Mouse (Mus musculus) granulocyte monocyte progenitor cell, adult 5-6 weeks (primary cell): ENCODE measurements around the gene Smarce1. TPM values are rescaled to one million over a fixed set of nuclear protein-coding genes. Genes with fewer than 3 reads are reported as not detected.

Experiments used
- ATAC-seq: replicated peaks from 2 replicates; pipeline ENCODE4 v1.8.0; 2016; ENCODE audit warnings: mild to moderate bottlenecking, moderate TSS enrichment, inconsistent platforms; ENCODE audit not compliant: poor library complexity, severe bottlenecking
- total RNA-seq, 2 experiments: library from RNA; stranded (forward) in 1 of 2; stranded (reverse) in 1 of 2; fragments of 200-712, 200-1000 nt in 1 of 2; fragments of >200 nt in 1 of 2; fragmentation: Nextera tagmentation in 1 of 2; gene quantifications; 2 replicates each; pipeline ENCODE4 v1.2.3; 2014 to 2017

The Smarce1 gene
- total RNA-seq, 2 experiments from 2014 or later = 118 to 293 TPM

DNA sequence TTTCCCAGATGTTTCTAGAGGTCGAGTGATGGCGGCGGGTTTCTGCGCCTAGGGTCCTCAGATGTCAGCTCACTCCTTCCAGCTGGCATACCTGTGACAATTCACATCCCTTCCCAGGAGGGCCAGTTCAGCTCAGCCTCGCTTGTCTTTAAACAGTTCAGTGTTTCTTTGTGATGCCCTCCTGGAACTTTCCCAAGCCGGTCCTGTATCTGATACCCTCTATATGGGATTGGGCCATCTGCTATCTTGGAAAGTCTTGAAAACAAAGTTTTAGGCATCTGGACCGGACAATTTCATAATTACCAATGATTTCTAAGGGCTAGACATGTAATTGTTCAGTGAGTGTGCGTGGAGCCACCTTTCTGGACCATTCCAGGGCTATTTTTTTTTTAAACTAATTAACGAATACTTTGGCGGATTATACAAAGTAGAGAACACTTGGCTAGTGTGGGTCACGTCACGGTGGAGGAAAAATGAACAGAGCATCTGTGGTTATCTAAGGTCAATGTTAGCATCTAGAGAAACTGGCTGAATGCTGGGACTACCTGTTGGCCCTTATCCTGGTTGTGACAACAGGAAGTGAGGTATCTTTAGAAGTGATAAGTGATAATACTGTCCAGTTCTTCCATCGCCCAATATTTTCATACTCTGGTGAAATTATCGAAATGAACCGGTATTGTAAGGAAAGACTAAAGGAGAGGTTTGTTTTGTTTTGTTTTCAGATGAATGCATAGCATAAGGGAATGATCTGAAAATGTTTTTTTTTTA is 416 bp upstream of the Smarce1 start:
- no peak for ATAC-seq

DNA sequence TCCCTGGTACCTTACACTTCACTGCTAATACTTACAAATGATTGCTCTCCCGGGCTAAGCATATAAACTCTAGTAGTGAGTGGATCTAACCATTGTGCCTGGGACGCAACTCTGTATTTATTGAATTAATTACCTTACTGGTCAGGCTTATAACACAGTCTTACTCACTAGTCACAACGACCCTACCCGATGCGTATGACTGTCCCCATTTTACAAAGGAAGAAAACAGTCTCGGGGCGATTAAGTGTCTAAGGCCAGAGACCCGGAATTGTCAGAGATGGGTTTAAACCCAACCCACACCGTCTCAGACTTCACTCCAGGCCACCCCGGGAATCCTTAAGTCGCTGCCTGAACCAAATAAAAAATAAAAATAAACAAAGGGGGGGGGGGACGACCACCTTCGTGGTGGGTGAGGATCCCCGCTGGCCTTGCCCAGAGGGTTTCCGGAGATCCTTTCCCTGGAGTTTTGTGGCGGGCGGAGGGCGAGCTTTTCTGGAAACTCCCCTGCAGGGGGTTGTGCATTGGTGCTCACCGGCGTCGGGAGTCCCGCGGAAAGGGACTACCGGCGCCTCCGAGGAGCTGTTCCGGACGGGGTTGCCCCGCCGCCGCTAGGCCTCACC is 1.1 kb downstream of the Smarce1 start:
- no peak for ATAC-seq

DNA sequence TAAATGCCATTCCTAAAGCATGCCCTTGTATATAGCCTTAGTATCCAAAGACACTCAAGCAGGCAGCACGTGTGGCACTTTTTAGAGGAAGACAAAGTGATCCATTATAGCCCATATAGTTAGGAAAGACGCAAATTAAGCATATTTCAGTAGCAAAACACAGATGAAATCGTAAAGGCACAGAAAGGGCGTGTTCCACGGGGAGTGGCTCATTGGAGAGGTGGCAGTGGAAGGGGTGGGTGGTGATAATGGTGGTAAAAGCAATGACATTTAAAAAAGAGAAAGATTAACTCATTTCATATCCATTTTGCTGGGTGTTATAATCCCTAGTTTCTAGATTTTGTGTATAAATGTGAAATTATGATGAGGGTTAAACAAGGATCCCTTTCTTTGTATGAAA is 4.5 kb downstream of the Smarce1 start:
- no peak for ATAC-seq

DNA sequence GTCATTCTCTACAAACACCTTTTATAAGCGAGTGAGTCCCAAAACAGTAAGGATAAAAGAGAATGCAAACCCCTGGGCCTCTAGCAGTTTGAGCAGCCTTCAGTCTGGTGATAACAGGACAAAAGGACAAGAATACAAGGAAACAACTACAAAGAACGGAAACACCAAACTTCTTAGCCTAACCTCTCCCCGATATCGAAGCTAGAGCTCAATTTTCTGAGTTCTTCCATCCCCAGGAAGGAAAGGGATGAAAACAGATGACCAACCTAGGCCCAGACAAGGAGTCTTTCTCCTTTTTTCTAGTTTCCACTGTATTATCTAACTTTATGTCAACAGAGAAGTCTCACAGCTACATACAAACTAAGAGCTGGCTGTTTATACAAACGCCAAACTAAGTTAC is 7.5 kb downstream of the Smarce1 start:
- ATAC-seq = no peak

DNA sequence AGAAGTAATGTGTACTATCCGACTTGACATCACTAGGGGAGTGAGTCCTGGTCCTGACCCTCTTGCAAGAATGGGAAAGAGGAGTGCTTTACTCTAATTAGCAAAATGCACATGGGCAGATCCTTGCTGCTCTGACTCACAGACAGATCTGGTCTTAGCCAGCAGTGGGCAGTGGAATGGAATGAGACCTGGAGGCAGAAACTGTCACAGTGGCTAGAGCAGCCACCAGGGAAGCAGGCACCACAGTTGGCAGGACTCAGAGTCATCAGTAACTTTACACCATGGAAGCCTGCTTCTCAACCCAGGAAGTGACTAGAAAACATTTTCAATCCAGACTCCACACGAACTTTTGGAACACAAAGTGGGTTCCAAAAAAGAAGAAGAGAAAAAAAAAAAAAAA is 9.0 kb downstream of the Smarce1 start:
- no peak for ATAC-seq

DNA sequence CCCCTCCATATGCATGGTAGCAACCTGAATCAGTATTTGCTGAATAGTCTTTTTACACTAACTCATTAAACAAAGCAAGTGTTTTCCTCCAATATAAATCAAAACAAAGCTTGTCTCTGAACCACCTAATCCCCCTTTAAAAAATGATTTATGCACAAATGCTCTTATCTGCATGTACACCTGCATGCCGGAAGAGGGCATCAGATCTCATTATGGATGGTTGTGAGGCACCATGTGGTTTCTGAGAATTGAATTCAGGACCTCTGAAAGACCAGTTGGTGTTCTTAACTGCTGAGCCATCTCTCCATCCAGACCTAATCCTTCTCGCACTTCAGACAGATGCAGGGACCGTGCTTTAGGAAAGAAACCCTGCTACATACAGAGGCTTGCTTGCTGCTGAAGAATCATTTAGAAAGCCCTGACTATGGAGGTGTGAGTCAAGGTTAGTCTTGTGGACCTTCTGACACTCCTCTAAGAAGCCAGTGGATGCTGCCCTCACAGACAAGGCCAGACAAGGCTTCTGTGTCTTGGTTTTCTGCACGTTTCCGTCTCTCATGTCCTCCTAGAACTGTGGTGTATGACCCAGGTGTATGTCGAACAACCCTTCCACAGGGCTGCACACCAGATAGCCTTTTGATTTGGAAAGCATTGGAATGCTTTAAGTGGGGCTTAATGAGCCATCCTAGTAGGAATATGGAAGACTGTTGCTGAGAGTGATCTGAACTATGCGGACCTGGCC is 13.4 kb downstream of the Smarce1 start:
- ATAC-seq = no peak

DNA sequence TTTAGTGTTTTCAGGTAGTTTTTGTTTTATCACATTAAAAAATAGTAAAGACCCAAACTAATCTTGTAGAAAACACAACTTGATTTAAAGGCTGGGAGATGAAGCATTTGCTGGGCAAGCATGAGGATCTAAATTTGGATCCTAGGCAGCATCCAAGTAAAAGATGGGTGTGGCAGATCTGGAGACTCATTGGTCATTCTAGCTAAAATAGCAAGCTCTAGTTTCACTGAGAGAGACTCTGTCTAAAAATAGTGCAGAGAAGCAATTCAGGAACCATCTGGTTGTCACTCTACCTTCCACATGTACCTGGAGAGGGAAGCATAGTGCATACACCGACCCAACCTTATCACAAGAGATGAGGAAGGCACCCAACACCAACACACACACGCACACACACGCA is 14.6 kb downstream of the Smarce1 start:
- no peak for ATAC-seq

DNA sequence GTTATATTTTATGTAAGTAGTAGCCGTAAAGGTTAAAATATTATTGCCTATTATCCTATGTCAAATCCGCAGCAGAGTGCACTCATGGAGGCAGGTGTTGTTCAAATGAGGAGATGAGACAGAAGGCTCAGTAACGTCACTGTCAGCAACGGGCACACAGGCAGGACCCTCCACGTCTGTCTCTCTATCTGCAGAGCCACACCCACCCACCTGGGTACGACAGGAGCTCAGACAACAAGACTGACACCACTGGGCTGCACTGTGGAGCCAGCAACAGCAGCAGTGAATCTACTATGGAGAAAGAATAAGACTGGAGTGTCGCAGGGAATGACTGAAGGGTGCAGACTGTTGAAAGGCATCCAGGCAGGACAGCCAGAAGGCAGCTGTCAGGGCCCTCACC is 18.1 kb downstream of the Smarce1 start:
- ATAC-seq = no peak

DNA sequence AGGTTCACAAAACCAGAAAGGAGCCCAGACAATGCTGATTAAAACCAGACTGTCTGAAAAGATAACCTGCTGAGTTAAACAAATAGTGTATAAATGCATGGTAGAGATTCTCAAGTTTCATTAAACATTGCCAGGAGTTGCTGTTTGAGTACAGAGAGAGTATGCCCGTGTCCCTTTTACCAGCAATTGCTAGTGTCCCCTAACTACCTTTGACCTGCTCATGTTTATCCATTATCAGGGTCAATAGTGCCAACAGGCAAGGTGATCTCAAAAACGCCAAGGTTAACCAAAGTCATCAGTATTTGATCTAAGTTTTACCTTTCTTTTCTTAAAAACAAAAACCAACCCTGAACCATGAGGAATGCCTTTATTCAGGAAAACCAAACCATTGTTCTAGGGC is 18.9 kb downstream of the Smarce1 start:
- no peak for ATAC-seq

DNA sequence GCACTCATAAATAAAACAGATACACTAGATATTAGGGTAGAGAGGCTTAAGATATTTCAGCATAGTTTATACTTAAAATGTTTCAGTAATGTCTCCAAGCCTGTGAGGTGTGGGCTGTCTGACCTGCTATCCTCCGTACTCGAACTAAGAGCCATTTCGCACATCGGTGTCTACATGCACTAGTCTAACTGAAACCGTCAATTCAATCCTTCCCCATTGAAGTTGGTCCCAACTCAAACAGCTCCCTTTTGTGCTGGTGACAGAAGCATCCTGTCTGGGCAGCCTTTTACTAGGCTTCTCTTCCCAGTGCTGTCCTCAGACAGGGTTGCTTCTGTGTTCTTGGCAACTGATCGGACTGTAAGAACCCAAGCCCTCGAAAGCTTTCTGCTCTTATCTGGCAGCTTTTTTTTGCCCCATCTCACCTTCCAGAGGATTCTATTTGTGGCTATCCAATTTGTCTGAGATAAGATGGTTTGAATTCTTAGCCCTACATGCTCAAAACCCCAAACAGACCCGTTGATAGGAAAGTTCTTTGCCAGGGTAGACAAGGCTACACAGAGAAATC is 22.6 kb downstream of the Smarce1 start:
- ATAC-seq = no peak

DNA sequence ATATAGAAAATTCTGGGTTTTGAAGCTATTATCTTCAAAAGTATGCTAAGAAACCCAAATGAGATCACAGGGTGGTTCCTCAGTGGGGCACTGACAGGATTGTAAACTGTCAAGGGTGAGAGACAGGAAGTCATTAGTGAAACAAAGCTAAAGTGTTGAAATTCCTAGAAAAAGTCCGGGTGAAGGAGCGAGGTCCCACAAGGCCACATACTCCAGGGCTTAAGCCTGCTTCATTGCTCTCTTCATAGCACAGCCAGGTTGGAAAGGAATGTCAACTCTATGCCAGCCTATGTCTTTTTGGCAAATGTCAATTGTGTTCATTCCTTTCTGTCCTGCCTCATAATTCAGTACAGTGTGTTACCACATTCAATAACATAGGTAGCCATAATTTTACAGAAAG is 23.4 kb downstream of the Smarce1 start:
- no peak for ATAC-seq

DNA sequence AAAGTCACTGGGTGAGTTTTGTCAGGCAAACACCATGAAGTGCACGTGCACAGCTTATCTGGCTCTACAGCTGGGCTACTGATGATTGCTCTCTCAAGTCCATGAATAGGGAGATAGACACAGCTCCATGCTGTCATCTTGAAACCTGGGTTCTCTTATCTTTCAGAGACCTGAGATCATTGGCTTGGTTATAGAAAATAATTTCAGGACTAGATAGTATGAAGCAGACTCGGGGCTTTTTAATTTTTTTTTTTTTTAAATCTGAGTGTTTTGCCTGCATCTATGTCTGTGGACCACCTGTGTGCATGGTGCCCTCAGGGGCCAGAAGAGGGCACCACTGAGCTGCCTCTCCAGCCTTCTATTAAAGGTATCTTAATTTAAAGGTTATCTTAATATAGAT is 23.9 kb downstream of the Smarce1 start:
- peak; percentile 58 for ATAC-seq

DNA sequence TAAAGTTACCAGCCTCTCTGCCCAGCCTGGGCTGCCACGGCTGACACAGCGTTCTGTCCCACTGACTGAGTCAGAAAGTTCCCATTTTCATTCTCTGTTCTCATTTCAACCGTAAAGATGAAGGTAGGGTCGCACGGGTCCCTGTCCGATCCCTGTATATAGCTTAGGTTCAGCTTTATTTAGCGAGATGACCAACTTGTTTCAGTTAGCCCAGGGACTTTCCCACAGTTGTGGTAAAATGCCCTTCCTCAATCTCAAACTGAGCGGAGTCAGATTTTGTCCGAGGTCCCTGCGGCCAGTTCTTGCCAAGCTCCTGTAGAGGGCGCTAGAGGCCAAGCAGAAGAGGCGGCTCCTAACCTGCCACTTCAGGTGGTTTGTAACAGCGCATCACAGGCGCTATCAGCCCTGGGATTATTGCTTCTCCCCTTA is 41.6 kb downstream of the Smarce1 start:
- ATAC-seq = peak; percentile 80

DNA sequence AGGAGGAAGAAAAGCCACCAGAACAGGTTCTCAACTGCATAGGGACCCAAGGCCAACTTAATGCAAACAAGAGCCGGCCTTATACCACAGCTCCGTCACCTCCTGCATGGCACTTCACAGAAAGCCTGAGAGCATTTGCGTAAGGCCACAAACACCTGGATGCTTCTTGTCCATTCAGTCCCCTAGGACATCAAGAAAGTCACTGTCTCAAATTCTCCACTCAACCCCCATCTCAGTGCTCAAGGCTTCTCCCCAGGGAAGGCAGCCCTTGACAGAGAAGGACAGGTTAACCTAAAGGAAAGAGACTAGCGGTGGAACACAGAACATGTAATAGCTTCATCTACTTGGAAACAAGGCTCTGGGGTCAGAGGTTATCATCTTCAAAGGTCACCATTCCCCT is 43.5 kb downstream of the Smarce1 start:
- no peak for ATAC-seq

DNA sequence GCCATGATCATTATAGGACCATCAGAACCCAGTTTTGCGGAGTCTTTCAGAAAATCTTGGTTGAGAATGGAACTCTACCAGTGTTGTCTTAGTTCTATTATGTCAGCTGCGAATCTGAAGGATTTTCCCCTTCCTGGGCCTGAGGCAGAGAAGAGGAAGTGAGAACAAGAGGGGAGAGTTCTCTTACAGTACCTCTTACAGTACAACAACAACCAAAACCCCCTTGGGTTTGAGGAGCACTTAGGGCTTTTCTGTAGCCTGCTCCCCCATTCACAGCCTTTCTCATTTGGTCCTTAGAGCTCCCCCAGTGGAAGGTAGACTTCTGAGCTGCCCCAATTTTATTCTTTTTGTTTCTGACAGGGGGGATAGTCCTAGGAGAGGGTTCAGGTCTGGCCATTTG is 44.0 kb downstream of the Smarce1 start:
- peak; percentile 40; the same call in 1 of the 2 replicates for ATAC-seq

DNA sequence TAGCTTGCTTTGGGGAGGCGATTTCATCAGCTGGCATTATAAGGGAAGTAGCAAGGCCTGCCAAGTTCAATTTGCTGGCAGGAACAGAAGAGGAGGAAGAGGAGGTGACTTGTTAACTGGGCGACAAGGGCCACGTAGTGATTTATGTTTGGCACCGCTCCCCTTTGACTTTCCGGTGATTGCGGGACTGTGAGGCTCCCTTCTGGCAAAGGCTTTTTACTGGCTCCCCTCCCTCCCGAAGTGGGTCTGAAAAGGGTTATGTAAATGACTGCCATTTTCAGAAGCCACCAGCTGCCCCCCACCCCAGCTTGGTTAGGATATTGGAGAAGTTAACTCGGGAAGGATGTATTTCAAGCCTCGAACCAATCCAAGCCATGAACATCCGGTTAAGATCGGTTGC is 48.2 kb downstream of the Smarce1 start:
- peak; percentile 68 for ATAC-seq

DNA sequence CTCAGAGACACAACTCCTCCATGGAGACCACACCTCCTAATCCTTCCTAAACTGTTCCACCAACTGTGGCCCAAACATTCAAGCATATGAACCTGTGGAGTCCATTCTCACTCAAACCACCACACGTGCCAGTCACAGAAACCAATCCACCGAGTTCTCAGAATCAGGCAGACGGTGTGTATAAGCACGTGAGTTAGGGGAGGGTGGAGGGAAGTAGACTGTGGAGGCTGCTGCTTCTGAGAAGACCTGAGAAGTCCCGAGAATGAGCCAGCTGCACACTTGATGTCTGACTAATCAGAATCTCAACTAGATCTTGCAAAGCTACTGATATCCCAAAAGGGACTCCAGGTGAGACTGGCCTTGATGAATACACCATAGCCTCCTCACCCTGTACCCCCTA is 50.7 kb downstream of the Smarce1 start:
- no peak for ATAC-seq

DNA sequence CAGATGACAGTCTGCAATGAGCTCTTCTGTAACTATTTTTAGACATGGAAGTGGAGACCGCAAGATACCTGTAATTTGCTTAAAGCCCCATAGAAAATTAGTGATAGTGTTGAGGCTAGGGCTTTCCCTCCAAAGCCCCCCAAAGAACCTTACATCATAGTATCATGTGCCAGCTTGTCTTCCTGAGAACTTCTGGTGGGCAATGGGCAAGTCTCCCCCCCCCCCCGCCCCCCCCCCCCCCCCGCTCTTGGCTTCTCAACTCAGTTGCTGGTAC is 53.0 kb downstream of the Smarce1 start:
- no peak for ATAC-seq

DNA sequence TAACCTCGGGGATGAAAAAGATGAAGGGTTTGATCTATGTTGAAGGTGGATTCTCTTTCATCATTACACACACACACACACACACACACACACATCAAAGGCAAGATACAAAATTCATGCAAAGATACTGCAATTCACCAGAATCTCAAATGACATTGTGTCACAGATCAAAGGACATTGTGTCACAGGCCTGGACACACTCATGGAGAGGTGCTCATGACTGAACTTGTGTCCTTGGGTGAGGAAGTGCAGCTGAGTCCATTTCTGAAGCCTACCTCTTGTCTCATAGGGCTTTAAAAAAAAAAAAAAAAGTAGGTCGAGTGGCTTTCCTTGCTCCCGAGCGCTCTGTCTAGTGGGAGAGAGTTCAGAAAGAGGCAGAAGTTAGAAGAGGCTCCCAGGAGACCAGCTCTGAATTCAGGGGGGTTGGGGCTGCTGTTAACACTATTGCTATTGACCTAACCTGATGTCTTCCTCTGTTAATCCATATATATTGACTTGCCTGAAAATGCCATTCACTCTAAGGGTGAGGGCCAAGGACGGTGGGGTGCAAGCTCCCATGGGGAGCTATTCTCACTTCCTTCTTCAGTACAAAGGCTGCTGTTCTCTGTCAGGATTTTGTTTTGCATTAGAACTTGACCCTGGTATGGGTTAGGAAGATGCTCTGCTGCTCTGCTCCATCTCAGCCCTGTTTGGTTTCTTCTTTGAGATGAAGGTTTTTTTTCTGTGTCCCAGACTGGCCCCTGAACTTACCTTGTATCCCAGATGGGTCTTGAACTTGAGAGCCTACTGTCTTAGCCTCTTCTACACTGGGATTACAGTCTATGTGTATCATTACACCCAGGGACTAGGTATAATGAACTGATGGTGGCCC is 53.5 kb downstream of the Smarce1 start:
- ATAC-seq = peak; percentile 56

DNA sequence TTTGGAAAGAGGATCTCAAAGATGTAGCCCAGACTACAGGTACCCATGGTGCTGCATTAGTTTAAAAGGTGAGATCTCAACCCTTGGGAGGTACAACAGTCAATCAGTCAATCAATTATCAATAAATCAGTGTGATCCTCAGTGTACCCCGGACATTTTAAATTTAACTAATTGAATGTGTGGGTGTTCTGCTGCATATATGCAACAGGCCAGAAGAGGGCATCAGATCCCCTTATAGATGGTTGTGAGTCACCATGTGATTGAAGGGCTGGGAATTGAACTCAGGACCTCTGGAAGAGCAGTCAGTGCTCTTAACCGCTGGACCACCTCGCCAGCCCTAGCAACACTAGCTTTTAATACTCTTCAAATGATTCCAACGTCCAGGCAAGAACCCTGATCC is 58.8 kb downstream of the Smarce1 start:
- no peak for ATAC-seq
